Mouse (Mus musculus): ENCODE data around the gene Plxna4.

The Plxna4 gene

GRCm38 (mm10) chr6:32251674-32252073, 336.3 kb downstream of the Plxna4 start:
- no peak for DNase-seq (ENCODE audit: low spot score in 2 of 2)

- no peak for DNase-seq (ENCODE audit: low spot score in 2 of 2)
Observed at GRCm38 (mm10) chr6:32246036-32246435, 342.0 kb downstream of the Plxna4 start.

- no peak for DNase-seq (ENCODE audit: low spot score in 2 of 2)
Observed at GRCm38 (mm10) chr6:32243040-32243439, 345.0 kb downstream of the Plxna4 start.

- DNase-seq (ENCODE audit: low spot score in 2 of 2) = no peak
Observed at GRCm38 (mm10) chr6:32231383-32231782, 356.6 kb downstream of the Plxna4 start.

- DNase-seq (ENCODE audit: low spot score in 2 of 2) = no peak
Observed at GRCm38 (mm10) chr6:32226636-32227035, 361.4 kb downstream of the Plxna4 start.

- no peak for DNase-seq (ENCODE audit: low spot score in 2 of 2)
Observed at GRCm38 (mm10) chr6:32224007-32224703, 363.8 kb downstream of the Plxna4 start.

GRCm38 (mm10) chr6:32220765-32221164, 367.2 kb downstream of the Plxna4 start:
- no peak for DNase-seq (ENCODE audit: low spot score in 2 of 2)

GRCm38 (mm10) chr6:32218544-32218943, 369.4 kb downstream of the Plxna4 start:
- no peak for DNase-seq (ENCODE audit: low spot score in 2 of 2)

- no peak for DNase-seq (ENCODE audit: low spot score in 2 of 2)
Observed at GRCm38 (mm10) chr6:32212439-32212838, 375.6 kb downstream of the Plxna4 start.

- no peak for DNase-seq (ENCODE audit: low spot score in 2 of 2)
Observed at GRCm38 (mm10) chr6:32210139-32210538, 377.9 kb downstream of the Plxna4 start.

GRCm38 (mm10) chr6:32208951-32209350, 379.0 kb downstream of the Plxna4 start:
- DNase-seq (ENCODE audit: low spot score in 2 of 2) = no peak

- DNase-seq (ENCODE audit: low spot score in 2 of 2) = no peak
Observed at GRCm38 (mm10) chr6:32204253-32204652, 383.7 kb downstream of the Plxna4 start.

- DNase-seq (ENCODE audit: low spot score in 2 of 2) = no peak
Observed at GRCm38 (mm10) chr6:32203389-32203788, 384.6 kb downstream of the Plxna4 start.

GRCm38 (mm10) chr6:32202664-32203192, 385.3 kb downstream of the Plxna4 start:
- DNase-seq (ENCODE audit: low spot score in 2 of 2) = no peak

GRCm38 (mm10) chr6:32201506-32201905, 386.5 kb downstream of the Plxna4 start:
- no peak for DNase-seq (ENCODE audit: low spot score in 2 of 2)

- DNase-seq (ENCODE audit: low spot score in 2 of 2) = no peak
Observed at GRCm38 (mm10) chr6:32199616-32200015, 388.4 kb downstream of the Plxna4 start.

- no peak for DNase-seq (ENCODE audit: low spot score in 2 of 2)
Observed at GRCm38 (mm10) chr6:32196913-32197312, 391.1 kb downstream of the Plxna4 start.

GRCm38 (mm10) chr6:32193046-32193445, 394.9 kb downstream of the Plxna4 start:
- DNase-seq (ENCODE audit: low spot score in 2 of 2) = no peak

- no peak for DNase-seq (ENCODE audit: low spot score in 2 of 2)
Observed at GRCm38 (mm10) chr6:32184402-32184985, 403.5 kb downstream of the Plxna4 start.

- no peak for DNase-seq (ENCODE audit: low spot score in 2 of 2)
Observed at GRCm38 (mm10) chr6:32183651-32184185, 404.3 kb downstream of the Plxna4 start.

- no peak for DNase-seq (ENCODE audit: low spot score in 2 of 2)
Observed at GRCm38 (mm10) chr6:32180012-32180358, 408.0 kb downstream of the Plxna4 start.

- DNase-seq (ENCODE audit: low spot score in 2 of 2) = no peak
Observed at GRCm38 (mm10) chr6:32179346-32180011, 408.5 kb downstream of the Plxna4 start.

GRCm38 (mm10) chr6:32177905-32178304, 410.1 kb downstream of the Plxna4 start:
- no peak for DNase-seq (ENCODE audit: low spot score in 2 of 2)

All from natural killer cell, adult 2 months (primary cell).